Mouse (Mus musculus) gastrocnemius, postnatal 4 days (tissue): Measurements from ENCODE around the gene Mrpl45. TPM values are rescaled to one million over a fixed set of nuclear protein-coding genes. Genes with fewer than 3 reads are reported as not detected.

Experiments used
- DNase-seq, 2 experiments: peaks; one replicate each; pipeline ENCODE4 v3.0.0; 2021 to 2022; ENCODE audit warnings: low spot score in 2 of 2, mixed read lengths in 2 of 2
- total RNA-seq, 2 experiments: library from RNA; stranded (reverse); gene quantifications; 2 replicates each; pipeline ENCODE4 v1.2.3; 2021

The Mrpl45 gene
- total RNA-seq, 2 experiments from 2014 or later, result 25.9 to 31.0 TPM

DNA sequence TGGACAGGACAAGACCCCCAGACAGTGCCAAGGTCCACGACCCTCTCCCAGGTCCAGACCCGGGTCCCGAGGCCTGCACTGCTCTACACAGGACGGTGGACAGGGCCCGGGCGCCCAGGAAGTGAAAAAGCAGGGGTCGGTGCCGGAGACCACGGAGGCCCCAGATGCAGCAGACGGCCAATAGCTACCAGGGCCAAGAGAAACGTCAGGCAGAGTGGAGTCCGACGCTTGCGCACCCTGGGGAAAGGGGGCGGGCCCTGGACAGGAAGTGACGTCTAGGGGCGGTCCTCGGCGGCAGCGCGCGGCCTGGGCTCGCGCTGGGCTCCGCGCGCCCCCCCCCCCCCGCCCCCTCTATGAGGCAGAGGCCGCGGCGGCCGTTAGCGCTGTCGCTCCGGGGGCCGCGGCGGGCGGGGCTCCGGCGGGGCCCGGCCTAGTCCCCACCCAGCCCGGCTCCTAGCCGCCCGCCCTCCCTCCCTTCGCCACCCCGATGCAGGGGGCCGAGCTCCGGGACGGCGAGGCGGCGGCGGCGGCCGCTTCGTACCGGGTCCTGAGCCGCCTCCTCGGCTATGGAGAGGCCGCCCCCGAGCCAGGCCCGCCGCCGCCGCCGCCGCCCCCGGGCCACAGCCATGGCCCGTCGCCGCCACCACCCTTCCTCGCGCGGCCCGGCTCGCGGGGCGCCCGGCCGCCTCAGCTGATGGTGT is 46.6 kb downstream of the Mrpl45 start, which contains the start of gene Socs7:
Socs7 (plus strand) TSS at position 604 of the 701 bp plus-strand sequence.
- DNase-seq, result peak; percentile 94 to 96

DNA sequence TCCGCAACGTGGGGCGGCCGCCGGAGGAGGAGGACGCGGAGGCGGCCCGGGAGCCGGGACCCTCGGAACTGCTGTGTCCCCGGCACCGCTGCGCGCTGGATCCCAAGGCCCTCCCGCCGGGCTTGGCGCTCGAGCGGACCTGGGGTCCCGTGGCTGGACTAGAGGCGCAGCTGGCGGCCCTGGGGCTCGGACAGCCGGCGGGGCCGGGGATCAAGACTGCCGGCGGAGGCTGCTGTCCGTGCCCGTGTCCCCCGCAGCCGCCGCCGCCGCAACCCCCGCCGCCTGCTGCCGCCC is 47.1 kb downstream of the Mrpl45 start:
- DNase-seq, result peak in 1 of 2 experiments; percentile 37

DNA sequence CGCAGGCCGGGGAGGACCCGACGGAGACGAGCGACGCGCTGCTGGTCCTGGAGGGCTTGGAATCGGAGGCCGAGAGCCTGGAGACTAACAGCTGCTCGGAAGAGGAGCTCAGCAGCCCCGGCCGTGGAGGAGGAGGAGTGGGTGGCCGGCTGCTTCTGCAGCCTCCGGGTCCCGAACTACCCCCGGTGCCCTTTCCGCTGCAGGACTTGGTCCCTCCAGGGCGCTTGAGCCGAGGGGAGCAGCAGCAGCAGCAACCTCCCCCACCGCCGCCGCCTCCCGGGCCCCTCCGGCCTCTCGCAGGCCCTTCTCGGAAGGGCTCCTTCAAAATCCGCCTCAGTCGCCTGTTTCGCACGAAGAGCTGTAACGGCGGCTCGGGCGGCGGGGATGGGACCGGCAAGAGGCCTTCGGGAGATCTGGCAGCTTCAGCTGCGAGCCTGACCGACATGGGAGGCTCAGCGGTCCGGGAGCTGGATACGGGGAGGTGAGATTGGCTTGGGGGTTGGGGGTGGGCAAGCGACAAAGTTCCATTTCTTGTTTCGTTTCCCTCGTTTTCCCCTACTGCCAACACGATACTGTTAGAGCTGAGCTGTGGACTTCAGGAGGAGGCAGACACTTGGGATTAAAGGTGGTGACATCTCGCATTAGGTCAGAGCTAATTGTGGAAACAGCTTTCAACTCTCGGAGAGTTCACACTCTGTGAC is 47.6 kb downstream of the Mrpl45 start:
- peak; percentile 35 to 63 for DNase-seq

DNA sequence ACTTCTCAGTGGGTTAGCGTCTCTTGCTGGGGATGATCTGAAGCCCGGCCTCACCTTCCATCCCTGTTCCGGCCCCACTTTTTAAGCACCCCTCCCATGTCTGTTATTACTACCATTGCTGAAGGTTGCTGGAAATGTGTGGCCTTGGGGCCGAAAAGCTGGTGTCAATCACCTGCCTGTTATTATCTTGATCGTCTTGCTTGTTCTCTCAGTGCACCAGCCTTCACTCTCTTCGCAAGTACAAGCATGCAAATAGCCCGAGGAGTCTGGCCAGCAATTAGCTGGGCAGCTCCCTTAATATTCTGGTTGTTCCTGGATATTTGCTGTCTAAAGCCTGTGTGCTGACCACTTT is 48.1 kb downstream of the Mrpl45 start:
- peak in 1 of 2 experiments; percentile 12 for DNase-seq

DNA sequence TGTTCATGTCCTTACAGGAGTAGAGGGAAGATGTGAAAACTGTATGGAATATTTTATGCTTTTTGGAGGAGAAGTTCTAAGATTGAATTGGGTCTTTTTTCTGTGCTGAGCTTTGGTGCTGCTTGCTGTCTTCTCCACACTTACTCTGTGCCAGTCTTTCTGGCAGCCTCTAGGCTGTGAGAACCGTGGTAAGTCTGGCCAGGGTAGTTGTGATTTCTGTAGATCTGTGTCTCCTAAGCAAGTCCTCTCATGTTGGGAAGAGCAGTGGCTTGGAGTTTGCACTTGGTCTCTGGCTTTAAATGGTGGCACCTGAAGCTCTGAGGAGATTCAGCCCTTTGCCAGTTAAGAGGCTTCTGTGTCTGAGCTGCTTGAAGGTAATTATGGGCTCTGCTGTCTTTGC is 50.0 kb downstream of the Mrpl45 start:
- DNase-seq, result no peak

DNA sequence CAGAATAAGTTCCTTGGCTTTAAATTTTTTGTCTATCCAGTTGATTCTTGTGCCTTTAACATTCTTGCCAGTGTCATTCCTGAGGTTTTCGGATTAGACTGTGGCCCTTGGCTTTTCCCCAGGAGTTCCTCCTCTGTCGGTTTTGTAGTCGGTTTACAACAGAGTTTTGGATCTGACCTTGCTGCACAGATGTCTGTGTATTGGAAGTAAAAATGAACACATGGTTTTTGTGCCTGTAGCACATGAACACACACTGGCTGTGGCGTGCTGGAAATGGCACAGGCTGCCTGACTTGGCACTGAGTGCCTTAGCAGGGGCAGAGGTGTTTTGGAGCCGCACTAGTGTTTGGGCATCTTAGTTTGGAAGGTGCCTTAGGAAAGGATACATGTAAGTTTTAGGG is 53.0 kb downstream of the Mrpl45 start:
- no peak for DNase-seq

DNA sequence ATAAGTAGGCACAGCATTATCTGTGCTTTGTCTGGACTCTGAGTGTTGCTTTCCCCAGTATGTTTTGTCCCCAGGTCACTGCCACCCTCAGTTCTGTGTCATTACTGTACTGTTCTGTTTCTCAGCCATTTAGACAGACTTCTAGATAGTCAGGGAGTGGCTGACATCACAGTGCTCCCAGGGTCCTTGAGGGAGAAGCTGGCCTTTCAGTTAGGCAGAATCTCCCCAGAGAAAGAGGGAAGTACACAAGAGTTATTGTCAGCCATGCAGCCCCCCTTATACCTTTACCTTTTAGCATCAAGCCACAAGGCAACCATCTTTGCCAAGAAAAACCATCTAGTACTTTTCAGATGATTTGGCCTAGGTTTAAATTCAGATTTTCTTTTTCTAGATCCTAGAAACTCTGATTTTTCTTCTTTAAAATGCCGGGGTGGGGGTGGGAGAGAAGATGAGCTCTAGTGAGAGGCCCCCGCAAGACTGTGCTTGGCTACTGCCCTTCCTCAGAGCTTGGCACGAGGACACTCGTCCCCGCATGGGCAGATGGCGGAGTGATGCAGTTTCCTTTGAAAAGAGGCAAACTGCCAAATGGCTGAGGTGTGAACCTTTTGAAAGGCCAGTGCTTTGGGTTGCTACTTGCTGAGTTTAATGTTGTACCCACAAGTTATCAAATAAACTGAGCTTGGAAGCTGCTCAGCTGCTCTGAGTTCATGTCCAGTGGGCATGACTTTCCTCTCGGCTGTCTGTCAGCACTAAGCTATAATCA is 55.0 kb downstream of the Mrpl45 start:
- DNase-seq, result no peak

DNA sequence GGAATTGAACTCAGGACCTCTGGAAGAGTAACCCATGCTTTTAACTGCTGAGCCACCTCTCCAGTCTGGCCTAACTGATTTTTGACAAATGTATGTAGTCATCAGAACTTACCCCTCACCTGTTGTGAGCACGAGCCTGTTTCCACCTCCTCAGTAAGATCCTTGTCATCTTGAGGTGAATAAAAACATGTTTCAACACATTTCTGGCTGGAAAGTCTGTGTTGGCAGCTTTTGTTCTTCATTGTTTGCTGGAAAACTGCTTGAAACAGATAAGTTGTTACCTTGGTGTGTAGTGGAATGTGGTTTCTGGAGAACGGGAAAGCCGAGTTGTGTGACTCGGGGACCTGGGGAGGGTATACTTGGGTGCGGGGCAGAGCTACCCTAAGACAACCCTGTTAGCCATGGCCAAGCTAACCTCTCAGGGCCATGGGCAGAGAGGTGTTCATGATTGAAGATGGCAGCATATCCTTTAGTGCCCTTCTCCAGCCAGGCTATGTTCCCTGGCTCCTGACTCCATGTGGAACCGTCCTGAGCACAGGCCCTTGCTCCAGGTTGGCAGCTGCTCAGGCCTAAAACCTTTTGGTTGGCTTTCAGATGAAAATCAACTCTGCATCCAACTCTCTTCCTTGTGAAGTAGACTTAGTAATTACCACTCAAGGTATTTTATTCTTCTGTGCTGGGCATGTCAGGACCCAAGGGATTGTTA is 56.8 kb downstream of the Mrpl45 start:
- DNase-seq, result no peak

DNA sequence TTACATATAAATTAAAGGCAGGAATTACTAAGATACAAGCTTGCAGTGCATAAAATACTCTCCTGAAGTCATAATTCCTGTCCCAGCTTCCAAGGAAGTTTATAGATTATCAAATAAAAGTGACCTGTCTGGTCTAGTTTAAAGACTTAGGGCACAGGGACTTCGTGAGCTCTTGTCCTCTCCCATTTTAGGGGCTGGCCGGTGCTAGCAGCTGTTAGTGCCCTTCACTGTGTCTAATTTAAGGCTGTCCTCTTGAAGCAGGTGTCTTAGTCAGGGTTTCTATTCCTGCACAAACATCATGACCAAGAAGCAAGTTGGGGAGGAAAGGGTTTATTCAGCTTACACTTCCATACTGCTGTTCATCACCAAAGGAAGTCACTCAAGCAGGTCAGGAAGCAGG is 57.9 kb downstream of the Mrpl45 start:
- DNase-seq, result no peak

Other genes starting within 250 kb of the Mrpl45 start
- gene Tbx21, start 200.4 kb upstream of the Mrpl45 start, total RNA-seq, result 1 to 10 TPM in 1 of 2 experiments, under 1 TPM in 1; 0.98 to 1.4 TPM
- gene Tbkbp1, start 164.2 kb upstream of the Mrpl45 start, total RNA-seq, result 10 to 100 TPM; 12.4 to 12.9 TPM
- 100 to 1,000 TPM; 117 to 121 TPM for gene Kpnb1, start 127.8 kb upstream of the Mrpl45 start, total RNA-seq
- gene Npepps, start 35.1 kb upstream of the Mrpl45 start, total RNA-seq, result 10 to 100 TPM; 75.8 to 80.0 TPM
- gene Gpr179, start 36.4 kb downstream of the Mrpl45 start, total RNA-seq, result under 1 TPM; 0.22 to 0.29 TPM
- 10 to 100 TPM; 33.4 to 34.5 TPM for gene Socs7, start 46.8 kb downstream of the Mrpl45 start, total RNA-seq
- gene Arhgap23, start 99.8 kb downstream of the Mrpl45 start, total RNA-seq, result 10 to 100 TPM; 29.9 to 30.9 TPM
- gene 4933428G20Rik, start 184.6 kb downstream of the Mrpl45 start, total RNA-seq, result not detected